Mouse (Mus musculus) erythroblast, adult 5-6 weeks (primary cell): ENCODE data around the gene Limd1. TPM values are rescaled to one million over a fixed set of nuclear protein-coding genes. Genes with fewer than 3 reads are reported as not detected.
A peak's percentile ranks its signal among the peaks of the same experiment; 100 is the strongest.
"Not testable (repeated sequence)": the region's sequence is repeated elsewhere in the genome, so short reads cannot be mapped to it uniquely, and the experiment has no call there.

Source experiments
- ATAC-seq: replicated peaks from 2 replicates; pipeline ENCODE4 v1.8.0; 2016; ENCODE audit warnings: moderate number of reproducible peaks, mild to moderate bottlenecking, moderate TSS enrichment, inconsistent platforms; ENCODE audit not compliant: poor library complexity, low FRiP score, severe bottlenecking
- total RNA-seq, 2 experiments: library from RNA; stranded (forward) in 1 of 2; stranded (reverse) in 1 of 2; fragments of 150-400 nt in 1 of 2; fragments of 200-764, 138-1000 nt in 1 of 2; gene quantifications; 2 replicates each; pipeline versions ENCODE4 v1.2.3 to v1.2.4; 2015 to 2017; ENCODE audit warnings: low replicate concordance in 2 of 2

The Limd1 gene
- total RNA-seq (2015; ENCODE audit: low replicate concordance) = 10.7 and 19.2 TPM in 2 replicates
- 14.1 and 22.6 TPM in 2 replicates for total RNA-seq (2017; ENCODE audit: low replicate concordance)

GRCm38 (mm10) chr9:123478586-123479195 lies at the start of gene Limd1:
Gene Limd1 (plus strand): TSS chr9:123478706.
- ATAC-seq = peak; percentile 9; the same call in 1 of the 2 replicates

- no peak for ATAC-seq
Measured at GRCm38 (mm10) chr9:123429863-123430262, 48.6 kb upstream of the Limd1 start.

- no peak for ATAC-seq
Measured at GRCm38 (mm10) chr9:123430973-123431372, 47.5 kb upstream of the Limd1 start.

- ATAC-seq = no peak
Measured at GRCm38 (mm10) chr9:123438223-123438622, 40.3 kb upstream of the Limd1 start.

GRCm38 (mm10) chr9:123440230-123441058 lies 38.1 kb upstream of the Limd1 start:
- ATAC-seq = no peak

- not testable (repeated sequence) for ATAC-seq
Measured at GRCm38 (mm10) chr9:123447101-123447500, 31.4 kb upstream of the Limd1 start.

- ATAC-seq = no peak
Measured at GRCm38 (mm10) chr9:123448594-123448993, 29.9 kb upstream of the Limd1 start.

GRCm38 (mm10) chr9:123450174-123450573 lies 28.3 kb upstream of the Limd1 start:
- 0 out of 2 replicates have a peak, but pooled peaks have one; percentile 31 for ATAC-seq

GRCm38 (mm10) chr9:123451772-123452171 lies 26.7 kb upstream of the Limd1 start:
- ATAC-seq = no peak

GRCm38 (mm10) chr9:123456634-123457602 lies 21.6 kb upstream of the Limd1 start:
- no peak for ATAC-seq

- ATAC-seq = no peak
Measured at GRCm38 (mm10) chr9:123457603-123458002, 20.9 kb upstream of the Limd1 start.

GRCm38 (mm10) chr9:123467141-123467620 lies 11.3 kb upstream of the Limd1 start:
- ATAC-seq = no peak

- ATAC-seq = peak; percentile 59
Measured at GRCm38 (mm10) chr9:123468406-123469085, 10.0 kb upstream of the Limd1 start.

- peak; percentile 50; the same call in 1 of the 2 replicates for ATAC-seq
Measured at GRCm38 (mm10) chr9:123469087-123469486, 9.4 kb upstream of the Limd1 start.

- no peak for ATAC-seq
Measured at GRCm38 (mm10) chr9:123473377-123473776, 5.1 kb upstream of the Limd1 start.

GRCm38 (mm10) chr9:123475569-123475968 lies 2.9 kb upstream of the Limd1 start:
- no peak for ATAC-seq

- no peak for ATAC-seq
Measured at GRCm38 (mm10) chr9:123478031-123478585, 398 bp upstream of the Limd1 start.

- ATAC-seq = peak; percentile 30
Measured at GRCm38 (mm10) chr9:123479196-123479669, 727 bp downstream of the Limd1 start.

GRCm38 (mm10) chr9:123479876-123480252 lies 1.4 kb downstream of the Limd1 start:
- ATAC-seq = no peak
